Mouse (Mus musculus): ENCODE data around the gene Slc22a17.

GRCm38 (mm10) chr14:54960769-54961168 is 47.8 kb upstream of the Slc22a17 start:
- no peak for TF ChIP-seq CTCF (IDR thresholded peaks at IDR 0.05; ENCODE audit: low read depth, low read length)
- TF ChIP-seq POLR2A (IDR thresholded peaks at IDR 0.05; ENCODE audit: insufficient read depth, low read length), result no peak
- TF ChIP-seq EP300 (IDR thresholded peaks at IDR 0.05; ENCODE audit: insufficient read depth, low read depth, low read length), result no peak

Measured in ES-Bruce4 (cell line).